12 mouse cellular contexts compared by ENCODE assay signal in the genomic region with DNA sequence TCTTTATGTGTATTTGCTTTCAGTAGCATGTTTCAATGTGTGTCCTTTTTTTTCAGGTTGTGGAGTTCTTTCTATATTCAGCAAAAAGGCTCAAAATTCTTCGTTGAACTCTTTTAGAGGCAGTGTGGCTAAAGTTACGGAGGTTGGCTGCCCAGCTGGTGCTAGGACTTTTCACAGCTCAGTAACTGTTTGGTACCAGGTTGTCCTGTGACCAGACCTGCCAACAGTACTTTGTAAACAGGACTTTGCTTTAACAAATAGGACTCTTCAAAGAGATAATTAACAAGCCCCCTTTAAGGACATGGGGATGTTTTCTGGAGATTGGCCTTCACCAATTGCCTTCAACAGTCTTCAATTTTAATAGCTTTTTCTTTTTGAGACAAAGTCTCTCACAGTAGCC. TPM values are rescaled to one million over a fixed set of nuclear protein-coding genes. Genes with fewer than 3 reads are reported as not detected.
A peak's percentile ranks its signal among the peaks of the same experiment; 100 is the strongest.
DNase-seq lines count a peak whose midpoint lies in the region; ATAC-seq and TF ChIP-seq lines count a peak whose summit lies in the region.
"Had no signal": no experiment of that assay in that cellular context is flagged by ENCODE, and none has a peak within 500 bp of the region (broad histone marks: within the 10 kb centered on the region; RNA-seq: fewer than 3 reads in every experiment).

No protein-coding gene starts in this region.

- TF ChIP-seq CTCF in liver, adult 2 months (IDR thresholded peaks at IDR 0.05; ENCODE audit: low read depth, low read length): no peak

- DNase-seq in liver, adult 2 months (ENCODE audit: extremely low read depth, low read depth, low spot score): peak; percentile 94
- DNase-seq in liver: no peak
- no peak for DNase-seq in embryonic facial prominence, embryonic 14.5 days (ENCODE audit: low spot score)
- no peak for DNase-seq in limb, embryonic 14.5 days (ENCODE audit: low spot score)
- no peak for DNase-seq in layer of hippocampus, adult 9-10 months (ENCODE audit: low spot score)
- no peak for DNase-seq in layer of hippocampus, adult 18-20 months (ENCODE audit: low spot score in 2 of 2)
- no peak for DNase-seq in layer of hippocampus, adult 9-11 months
- DNase-seq: heart, adult 18-20 months; thymus, postnatal 25 days had no signal

- WGBS in liver, adult 2 months: 28% methylated on average over 2 of the region's 2 CpGs
- 67% methylated on average over 2 of the region's 2 CpGs for WGBS in embryonic facial prominence, embryonic 14.5 days
- 67% methylated on average over 2 of the region's 2 CpGs for WGBS in intestine, embryonic 16.5 days
- WGBS in limb, embryonic 14.5 days: 69% methylated on average over 2 of the region's 2 CpGs

- peak overlapping the region; percentile 82 for H3K4me3 ChIP-seq in liver, adult 2 months (ENCODE audit: insufficient read depth, low read depth, low read length)
- H3K4me3 ChIP-seq in embryonic facial prominence, embryonic 14.5 days (ENCODE audit: low read depth, low read length): peak overlapping the region; percentile 75
- no peak overlapping the region for H3K4me3 ChIP-seq in intestine, embryonic 16.5 days (ENCODE audit: low read length)
- H3K4me3 ChIP-seq in limb, embryonic 14.5 days (replicated peaks; ENCODE audit: low read length): no peak overlapping the region

- H3K9me3 ChIP-seq in embryonic facial prominence, embryonic 14.5 days (ENCODE audit: control insufficient read depth, low read length): peaks cover 4% of the 10 kb centered on the region; the same call in 1 of the 2 replicates
- H3K9me3 ChIP-seq in intestine, embryonic 16.5 days (ENCODE audit: control insufficient read depth, low read length): no peaks in the 10 kb centered on the region
- no peaks in the 10 kb centered on the region for H3K9me3 ChIP-seq in limb, embryonic 14.5 days (ENCODE audit: control insufficient read depth, low read length)

- peaks cover 9% of the 10 kb centered on the region for H3K4me1 ChIP-seq in liver, adult 2 months (ENCODE audit: control insufficient read depth, insufficient read depth, low read length)
- H3K4me1 ChIP-seq in embryonic facial prominence, embryonic 14.5 days (ENCODE audit: control insufficient read depth, insufficient read depth, low read length): peaks cover 6% of the 10 kb centered on the region; the same call in 1 of the 2 replicates
- no peaks in the 10 kb centered on the region for H3K4me1 ChIP-seq in intestine, embryonic 16.5 days (ENCODE audit: control insufficient read depth, insufficient read depth, low read length)
- H3K4me1 ChIP-seq in limb, embryonic 14.5 days (ENCODE audit: control insufficient read depth, insufficient read depth, low read length): 0 out of 2 replicates have a peak, but pooled peaks cover 4% of the 10 kb centered on the region

- peaks cover 4% of the 10 kb centered on the region; the same call in 1 of the 2 replicates for H3K79me2 ChIP-seq in liver, adult 2 months (ENCODE audit: control insufficient read depth, insufficient read depth, low read length)

- peak overlapping the region; percentile 92 for H3K27ac ChIP-seq in liver, adult 2 months (replicated peaks; ENCODE audit: insufficient read depth, low read depth, low read length)
- H3K27ac ChIP-seq in embryonic facial prominence, embryonic 14.5 days (replicated peaks; ENCODE audit: low read depth, low read length): no peak overlapping the region
- no peak overlapping the region for H3K27ac ChIP-seq in intestine, embryonic 16.5 days (ENCODE audit: low read length)
- H3K27ac ChIP-seq in limb, embryonic 14.5 days (replicated peaks; ENCODE audit: low read depth, low read length): no peak overlapping the region

- peak overlapping the region; percentile 68 for H3K9ac ChIP-seq in liver, adult 2 months (ENCODE audit: low read depth, low read length)
- no peak overlapping the region for H3K9ac ChIP-seq in embryonic facial prominence, embryonic 14.5 days (ENCODE audit: low read depth, low read length)
- no peak overlapping the region for H3K9ac ChIP-seq in intestine, embryonic 16.5 days (ENCODE audit: low read depth, low read length)
- no peak overlapping the region for H3K9ac ChIP-seq in limb, embryonic 14.5 days (ENCODE audit: low read depth, low read length, severe bottlenecking)

- no peak for TF ChIP-seq POLR2A in liver, adult 2 months (IDR thresholded peaks at IDR 0.05; ENCODE audit: extremely low read depth, insufficient read depth, low read length)
- TF ChIP-seq POLR2A in limb, embryonic 14.5 days (IDR thresholded peaks at IDR 0.05; ENCODE audit: borderline replicate concordance, extremely low read depth, insufficient read depth, insufficient read length): no peak

- H3K36me3 ChIP-seq in liver, adult 2 months (ENCODE audit: control insufficient read depth, insufficient read depth, low read length): peaks cover 14% of the 10 kb centered on the region
- H3K36me3 ChIP-seq in embryonic facial prominence, embryonic 14.5 days (ENCODE audit: control insufficient read depth, insufficient read depth, low read length): peaks cover 15% of the 10 kb centered on the region; the same call in 1 of the 2 replicates
- no peaks in the 10 kb centered on the region; the same call in 1 of the 2 replicates for H3K36me3 ChIP-seq in intestine, embryonic 16.5 days (ENCODE audit: control insufficient read depth, insufficient read depth, low read length)
- H3K36me3 ChIP-seq in limb, embryonic 14.5 days (ENCODE audit: control insufficient read depth, insufficient read depth, low read length): peaks cover 7% of the 10 kb centered on the region

- H3K4me2 ChIP-seq in embryonic facial prominence, embryonic 14.5 days (ENCODE audit: low read depth, low read length): peak overlapping the region; percentile 83
- H3K4me2 ChIP-seq in intestine, embryonic 16.5 days (ENCODE audit: low read depth, low read length): peak overlapping the region; percentile 91; the same call in 1 of the 2 replicates
- H3K4me2 ChIP-seq in limb, embryonic 14.5 days (replicated peaks; ENCODE audit: low read depth, low read length, severe bottlenecking): peak overlapping the region; percentile 61; the same call in 1 of the 2 replicates

- no peak for ATAC-seq in embryonic facial prominence, embryonic 14.5 days (ENCODE audit: low read depth)
- ATAC-seq in intestine, embryonic 16.5 days: no peak
- no peak for ATAC-seq in limb, embryonic 14.5 days (ENCODE audit: low FRiP score, low read depth)

- no peaks in the 10 kb centered on the region for H3K27me3 ChIP-seq in liver, adult 2 months (ENCODE audit: control insufficient read depth, insufficient read depth, low read length)
- H3K27me3 ChIP-seq in embryonic facial prominence, embryonic 14.5 days (replicated peaks; ENCODE audit: control insufficient read depth, insufficient read depth, low read length): no peaks in the 10 kb centered on the region
- no peaks in the 10 kb centered on the region for H3K27me3 ChIP-seq in intestine, embryonic 16.5 days (replicated peaks; ENCODE audit: control insufficient read depth, insufficient read depth, low read length)
- H3K27me3 ChIP-seq in limb, embryonic 14.5 days (ENCODE audit: control insufficient read depth, insufficient read depth, low read length): no peaks in the 10 kb centered on the region

RNA-seq across cellular contexts. Expression of gene Hykk, which starts 1.1 kb away (rescaled TPM):
- total RNA-seq in liver, adult 2 months (2014; rRNA removed): 67.9 and 68.5 TPM in 2 replicates
- polyA plus RNA-seq in liver, adult 2 months (2012; rRNA removed): 8.7 and 12.1 TPM in 2 replicates
- 4.8 and 5.0 TPM in 2 replicates for polyA plus RNA-seq in embryonic facial prominence, embryonic 14.5 days (2014; fragmentation: Nextera tagmentation; extraction: Ambion mirVana)
- polyA plus RNA-seq in intestine, embryonic 16.5 days (2015; fragmentation: Nextera tagmentation; extraction: Ambion mirVana): 2.5 and 2.7 TPM in 2 replicates
- polyA plus RNA-seq in limb, embryonic 14.5 days (2012; rRNA removed): 4.3 and 4.5 TPM in 2 replicates
- polyA plus RNA-seq in limb, embryonic 14.5 days (2014; fragmentation: Nextera tagmentation; extraction: Ambion mirVana): 5.9 TPM in 2 replicates
- total RNA-seq in layer of hippocampus, adult 18-20 months (2021): 1 to 10 TPM; 2.7 to 2.8 TPM
- total RNA-seq: common myeloid progenitor, adult 5-6 weeks had no signal

RNA-seq across cellular contexts. Expression of gene Psma4, which starts 32.4 kb away (rescaled TPM):
- 166 and 211 TPM in 2 replicates for total RNA-seq in liver, adult 2 months (2014; rRNA removed)
- polyA plus RNA-seq in liver, adult 2 months (2012; rRNA removed): 84.5 and 88.1 TPM in 2 replicates
- 285 and 291 TPM in 2 replicates for polyA plus RNA-seq in embryonic facial prominence, embryonic 14.5 days (2014; fragmentation: Nextera tagmentation; extraction: Ambion mirVana)
- polyA plus RNA-seq in intestine, embryonic 16.5 days (2015; fragmentation: Nextera tagmentation; extraction: Ambion mirVana): 269 and 294 TPM in 2 replicates
- 198 and 221 TPM in 2 replicates for polyA plus RNA-seq in limb, embryonic 14.5 days (2012; rRNA removed)
- 296 and 297 TPM in 2 replicates for polyA plus RNA-seq in limb, embryonic 14.5 days (2014; fragmentation: Nextera tagmentation; extraction: Ambion mirVana)
- 100 to 1,000 TPM; 120 to 123 TPM for total RNA-seq in layer of hippocampus, adult 18-20 months (2021)

RNA-seq across cellular contexts. Expression of gene AY074887, which starts 32.6 kb away (rescaled TPM):
- total RNA-seq in liver, adult 2 months (2014; rRNA removed): not detected in 2 replicates
- not detected in 2 replicates for polyA plus RNA-seq in liver, adult 2 months (2012; rRNA removed)
- 1.0 and 1.2 TPM in 2 replicates for polyA plus RNA-seq in embryonic facial prominence, embryonic 14.5 days (2014; fragmentation: Nextera tagmentation; extraction: Ambion mirVana)
- 0.31 and 0.66 TPM in 2 replicates for polyA plus RNA-seq in intestine, embryonic 16.5 days (2015; fragmentation: Nextera tagmentation; extraction: Ambion mirVana)
- polyA plus RNA-seq in limb, embryonic 14.5 days (2012; rRNA removed): 0.20 TPM in 1 of 2 replicates, not detected in the other
- polyA plus RNA-seq in limb, embryonic 14.5 days (2014; fragmentation: Nextera tagmentation; extraction: Ambion mirVana): 0.43 and 1.2 TPM in 2 replicates
- total RNA-seq in layer of hippocampus, adult 18-20 months (2021): not detected
- total RNA-seq: heart, adult 18-20 months; layer of hippocampus, postnatal 14 days had no signal

RNA-seq across cellular contexts. Expression of gene Ireb2, which starts 54.6 kb away (rescaled TPM):
- 53.8 and 58.7 TPM in 2 replicates for total RNA-seq in liver, adult 2 months (2014; rRNA removed)
- 7.1 and 7.7 TPM in 2 replicates for polyA plus RNA-seq in liver, adult 2 months (2012; rRNA removed)
- 35.8 and 40.2 TPM in 2 replicates for polyA plus RNA-seq in embryonic facial prominence, embryonic 14.5 days (2014; fragmentation: Nextera tagmentation; extraction: Ambion mirVana)
- 21.0 and 23.1 TPM in 2 replicates for polyA plus RNA-seq in intestine, embryonic 16.5 days (2015; fragmentation: Nextera tagmentation; extraction: Ambion mirVana)
- polyA plus RNA-seq in limb, embryonic 14.5 days (2012; rRNA removed): 39.2 and 39.9 TPM in 2 replicates
- 38.0 and 43.0 TPM in 2 replicates for polyA plus RNA-seq in limb, embryonic 14.5 days (2014; fragmentation: Nextera tagmentation; extraction: Ambion mirVana)
- 10 to 100 TPM; 49.0 to 49.3 TPM for total RNA-seq in layer of hippocampus, adult 18-20 months (2021)

Comparison
In these comparisons a context has a peak if more than half of its experiments do, and no peak if none do; other contexts are left out.
1. H3K4me3 ChIP-seq: peak in liver, adult 2 months (single experiment) and embryonic facial prominence, embryonic 14.5 days (single experiment); none in intestine, embryonic 16.5 days (single experiment) and limb, embryonic 14.5 days (single experiment).
2. Peak in every context shown above with its lines, with median percentiles within 50 percentile points of each other: H3K4me2 ChIP-seq.